Mouse (Mus musculus) frontal cortex, postnatal 36 days (tissue): ENCODE measurements around the gene Abhd5.
A peak's percentile ranks its signal among the peaks of the same experiment; 100 is the strongest.

Experiments used
- DNase-seq, 2 experiments: peaks; one replicate each; pipeline ENCODE4 v3.0.0; 2022; ENCODE audit warnings: low spot score in 2 of 2

Gene Abhd5

GRCm38 (mm10) chr9:122346059-122346458 is 5.3 kb upstream of the Abhd5 start:
- no peak for DNase-seq

- no peak for DNase-seq
Observed at GRCm38 (mm10) chr9:122347882-122348281, 3.5 kb upstream of the Abhd5 start.

- DNase-seq = no peak
Observed at GRCm38 (mm10) chr9:122349286-122349685, 2.1 kb upstream of the Abhd5 start.

GRCm38 (mm10) chr9:122350396-122351130 is 845 bp upstream of the Abhd5 start:
- DNase-seq = no peak

- no peak for DNase-seq
Observed at GRCm38 (mm10) chr9:122352025-122352392, 601 bp downstream of the Abhd5 start.

GRCm38 (mm10) chr9:122352911-122353310 is 1.5 kb downstream of the Abhd5 start:
- DNase-seq = no peak

GRCm38 (mm10) chr9:122354240-122354639 is 2.8 kb downstream of the Abhd5 start:
- no peak for DNase-seq

- no peak for DNase-seq
Observed at GRCm38 (mm10) chr9:122357073-122357472, 5.7 kb downstream of the Abhd5 start.

GRCm38 (mm10) chr9:122357626-122358025 is 6.2 kb downstream of the Abhd5 start:
- no peak for DNase-seq

- no peak for DNase-seq
Observed at GRCm38 (mm10) chr9:122364171-122364570, 12.8 kb downstream of the Abhd5 start.

GRCm38 (mm10) chr9:122370292-122370794 is 18.9 kb downstream of the Abhd5 start:
- no peak for DNase-seq

- no peak for DNase-seq
Observed at GRCm38 (mm10) chr9:122372506-122372905, 21.1 kb downstream of the Abhd5 start.

- DNase-seq = no peak
Observed at GRCm38 (mm10) chr9:122372991-122373390, 21.6 kb downstream of the Abhd5 start.

- DNase-seq = no peak
Observed at GRCm38 (mm10) chr9:122378986-122379385, 27.6 kb downstream of the Abhd5 start.

- DNase-seq = no peak
Observed at GRCm38 (mm10) chr9:122380959-122381358, 29.6 kb downstream of the Abhd5 start.

GRCm38 (mm10) chr9:122382006-122382405 is 30.6 kb downstream of the Abhd5 start:
- no peak for DNase-seq

- no peak for DNase-seq
Observed at GRCm38 (mm10) chr9:122386015-122386414, 34.6 kb downstream of the Abhd5 start.

- no peak for DNase-seq
Observed at GRCm38 (mm10) chr9:122389287-122389920, 38.0 kb downstream of the Abhd5 start.

GRCm38 (mm10) chr9:122395816-122396215 is 44.4 kb downstream of the Abhd5 start:
- no peak for DNase-seq

GRCm38 (mm10) chr9:122397156-122397555 is 45.7 kb downstream of the Abhd5 start:
- DNase-seq = no peak

GRCm38 (mm10) chr9:122398746-122399145 is 47.3 kb downstream of the Abhd5 start:
- DNase-seq = peak; percentile 48 to 51

- no peak for DNase-seq
Observed at GRCm38 (mm10) chr9:122401239-122401638, 49.8 kb downstream of the Abhd5 start.
